In genomic region chr1:93658559-93658958, GRCm38 (mm10) we compare ENCODE assay signal across 8 mouse cellular contexts. TPM values are rescaled to one million over a fixed set of nuclear protein-coding genes. Genes with fewer than 3 reads are reported as not detected.
DNase-seq lines count a peak whose midpoint lies in the region; ATAC-seq and TF ChIP-seq lines count a peak whose summit lies in the region.
"Not testable (repeated sequence)": the region's sequence is repeated elsewhere in the genome, so short reads cannot be mapped to it uniquely, and the experiment has no call there.

Stk25 (minus strand) TSS chr1:93658659.

- H3K79me2 ChIP-seq in liver, adult 2 months (ENCODE audit: control insufficient read depth, insufficient read depth, low read length) = not testable (repeated sequence)

- ATAC-seq in activated CD4-positive, CD25-positive, alpha-beta regulatory T cell, adult 4 months; embryonic facial prominence, embryonic 14.5 days (ENCODE audit: low read depth); midbrain, embryonic 12.5 days (ENCODE audit: low FRiP score, low read depth); stomach, postnatal 0 days (ENCODE audit: low FRiP score, low TSS enrichment): not testable (repeated sequence)

- not testable (repeated sequence) for TF ChIP-seq CTCF in layer of hippocampus, adult 2 months (conservative IDR thresholded peaks at IDR 0.05); liver, adult 2 months (IDR thresholded peaks at IDR 0.05; ENCODE audit: low read depth, low read length); stomach, postnatal 0 days (IDR thresholded peaks at IDR 0.05; ENCODE audit: low read depth)

- H3K9ac ChIP-seq in embryonic facial prominence, embryonic 14.5 days (ENCODE audit: low read depth, low read length); liver, adult 2 months (ENCODE audit: low read depth, low read length); midbrain, embryonic 12.5 days (replicated peaks); stomach, postnatal 0 days (ENCODE audit: low read length): not testable (repeated sequence)

- H3K4me3 ChIP-seq in embryonic facial prominence, embryonic 14.5 days (ENCODE audit: low read depth, low read length); hindbrain, embryonic 10.5 days; layer of hippocampus, adult 2 months; liver, adult 2 months (ENCODE audit: insufficient read depth, low read depth, low read length); midbrain, embryonic 12.5 days; stomach, postnatal 0 days (ENCODE audit: low read depth, low read length): not testable (repeated sequence)

- not testable (repeated sequence) for H3K36me3 ChIP-seq in embryonic facial prominence, embryonic 14.5 days (ENCODE audit: control insufficient read depth, insufficient read depth, low read length); hindbrain, embryonic 10.5 days; liver, adult 2 months (ENCODE audit: control insufficient read depth, insufficient read depth, low read length); midbrain, embryonic 12.5 days; stomach, postnatal 0 days (ENCODE audit: control insufficient read depth, insufficient read depth, low read length)

- H3K27me3 ChIP-seq in embryonic facial prominence, embryonic 14.5 days (replicated peaks; ENCODE audit: control insufficient read depth, insufficient read depth, low read length); hindbrain, embryonic 10.5 days (ENCODE audit: insufficient read depth, poor library complexity, severe bottlenecking); liver, adult 2 months (ENCODE audit: control insufficient read depth, insufficient read depth, low read length); midbrain, embryonic 12.5 days; stomach, postnatal 0 days (ENCODE audit: control insufficient read depth, insufficient read depth, low read length): not testable (repeated sequence)

- H3K9me3 ChIP-seq in embryonic facial prominence, embryonic 14.5 days (ENCODE audit: control insufficient read depth, low read length); hindbrain, embryonic 10.5 days; midbrain, embryonic 12.5 days; stomach, postnatal 0 days (ENCODE audit: control insufficient read depth, low read length): not testable (repeated sequence)

- TF ChIP-seq POLR2A in liver, adult 2 months (IDR thresholded peaks at IDR 0.05; ENCODE audit: extremely low read depth, insufficient read depth, low read length) = not testable (repeated sequence)

- not testable (repeated sequence) for H3K4me2 ChIP-seq in embryonic facial prominence, embryonic 14.5 days (ENCODE audit: low read depth, low read length); midbrain, embryonic 12.5 days (replicated peaks); stomach, postnatal 0 days (replicated peaks; ENCODE audit: low read depth)

- DNase-seq in embryonic facial prominence, embryonic 14.5 days (ENCODE audit: low spot score); gastrocnemius, postnatal 4 days (ENCODE audit: low spot score in 2 of 2); hindbrain, embryonic 10.5 days (ENCODE audit: low spot score); layer of hippocampus, adult 2 months (ENCODE audit: low spot score in 2 of 2); liver, adult 2 months (ENCODE audit: extremely low read depth, low read depth, low spot score); stomach, postnatal 0 days (ENCODE audit: low spot score): not testable (repeated sequence)

- not testable (repeated sequence) for TF ChIP-seq EP300 in stomach, postnatal 0 days (optimal IDR thresholded peaks at IDR 0.05)

- not testable (repeated sequence) for H3K4me1 ChIP-seq in embryonic facial prominence, embryonic 14.5 days (ENCODE audit: control insufficient read depth, insufficient read depth, low read length); hindbrain, embryonic 10.5 days (replicated peaks); liver, adult 2 months (ENCODE audit: control insufficient read depth, insufficient read depth, low read length); midbrain, embryonic 12.5 days; stomach, postnatal 0 days (replicated peaks; ENCODE audit: control insufficient read depth, insufficient read depth)

- not testable (repeated sequence) for H3K27ac ChIP-seq in embryonic facial prominence, embryonic 14.5 days (replicated peaks; ENCODE audit: low read depth, low read length); hindbrain, embryonic 10.5 days; layer of hippocampus, adult 2 months; liver, adult 2 months (replicated peaks; ENCODE audit: insufficient read depth, low read depth, low read length); midbrain, embryonic 12.5 days (replicated peaks); stomach, postnatal 0 days (replicated peaks)

RNA-seq across cellular contexts. Expression of gene Stk25, which starts in this region (rescaled TPM):
- polyA plus RNA-seq in activated CD4-positive, CD25-positive, alpha-beta regulatory T cell, adult 4 months (2017; shearing (Covaris generic)) = 10 to 100 TPM; 28.6 to 32.3 TPM
- polyA plus RNA-seq in embryonic facial prominence, embryonic 14.5 days (2014; fragmentation: Nextera tagmentation; extraction: Ambion mirVana) = 190 and 200 TPM in 2 replicates
- total RNA-seq in gastrocnemius, postnatal 4 days (2021) = 100 to 1,000 TPM; 128 to 141 TPM
- 177 and 215 TPM in 2 replicates for polyA plus RNA-seq in hindbrain, embryonic 10.5 days (2016; fragmentation: Nextera tagmentation; extraction: Ambion mirVana)
- 100 to 1,000 TPM; 395 to 419 TPM for total RNA-seq in layer of hippocampus, adult 2 months (2021)
- 22.0 and 31.7 TPM in 2 replicates for total RNA-seq in liver, adult 2 months (2014; rRNA removed)
- polyA plus RNA-seq in liver, adult 2 months (2012; rRNA removed) = 33.9 and 41.4 TPM in 2 replicates
- 222 and 240 TPM in 2 replicates for polyA plus RNA-seq in midbrain, embryonic 12.5 days (2016; fragmentation: Nextera tagmentation; extraction: Ambion mirVana)
- 107 and 115 TPM in 2 replicates for polyA plus RNA-seq in stomach, postnatal 0 days (2015; fragmentation: Nextera tagmentation; extraction: Ambion mirVana)
